Mouse (Mus musculus): Measurements from ENCODE around the gene 1700030K09Rik. TPM values are rescaled to one million over a fixed set of nuclear protein-coding genes. Genes with fewer than 3 reads are reported as not detected.

The 1700030K09Rik gene
- polyA plus RNA-seq, 1 experiment from 2014 or later = 11.3 TPM

DNA sequence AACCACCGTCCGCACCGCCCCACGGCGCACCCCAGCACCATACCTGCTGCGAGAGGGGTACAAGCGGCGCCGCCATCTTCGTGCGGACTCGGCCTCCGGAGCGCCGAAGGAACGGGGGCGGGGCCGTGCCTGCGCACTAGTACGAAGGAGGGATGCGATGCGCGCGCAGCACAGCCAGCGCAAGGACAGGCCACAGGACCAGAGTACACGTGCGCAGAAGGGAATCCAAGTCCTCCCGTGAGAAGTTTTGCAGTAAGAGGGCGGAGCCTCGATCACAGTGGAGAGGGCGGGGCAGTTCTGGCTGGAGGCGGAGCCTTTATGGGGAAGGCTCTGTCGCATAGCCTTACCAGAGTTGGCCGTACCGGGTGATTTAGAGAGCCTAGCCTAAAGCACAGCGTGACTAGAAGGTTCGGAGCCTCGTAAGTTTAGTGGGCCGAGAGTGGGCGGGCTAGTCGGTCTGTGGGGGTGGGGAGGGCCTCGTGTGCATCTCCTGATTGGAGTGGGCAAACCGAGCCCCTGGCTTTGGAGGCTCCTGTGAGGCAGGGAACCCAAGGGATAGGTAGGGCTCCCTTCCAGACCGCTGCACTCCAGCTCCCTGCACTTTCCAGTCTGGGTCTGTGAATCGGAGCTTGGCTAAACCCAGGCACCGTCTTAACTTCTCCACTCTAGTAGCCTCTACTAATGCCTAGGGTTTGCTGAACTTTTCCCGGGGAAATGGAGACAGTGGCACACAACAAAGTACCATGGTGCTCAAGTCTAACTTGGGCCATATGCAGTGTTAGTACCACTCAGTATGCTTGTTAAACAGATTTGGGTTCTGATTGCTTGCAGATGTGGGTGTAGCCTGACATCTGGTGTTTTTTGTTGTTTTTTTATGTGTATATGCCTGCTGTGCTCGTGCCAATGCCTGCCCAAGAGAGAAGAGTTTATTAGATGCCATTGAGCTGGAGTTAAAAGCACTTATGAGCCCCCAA lies 22.0 kb upstream of the 1700030K09Rik start, which contains the start of gene Eps15l1:
TSS of gene Eps15l1 (minus strand) at position 99 of the 974 bp plus-strand sequence.
- peak; percentile 92 for ATAC-seq
- H3K27me3 ChIP-seq = no peaks in the 10 kb centered on the region
- in situ Hi-C loops (cut with MboI; ENCODE audit: low pct_unique_long_range_greater_than_20kb) = no loop called here
- POLR2A ChIA-PET = interaction anchor here (1.1 kb wide), 1 partner anchor 22 kb away, joined by 3 read pairs; the partner anchor contains the start of genes 1700030K09Rik and Calr3
- peak; percentile 92 for DNase-seq (ENCODE audit: low read depth, low spot score)
- no peak for TF ChIP-seq CTCF (IDR thresholded peaks at IDR 0.05)
- CTCF ChIA-PET = interaction anchor here (0.9 to 2.3 kb wide), 8 partner anchors 10 to 163 kb away, joined by 3 to 9 read pairs (median 4); partner anchors contain the start of genes 1700030K09Rik and Calr3

DNA sequence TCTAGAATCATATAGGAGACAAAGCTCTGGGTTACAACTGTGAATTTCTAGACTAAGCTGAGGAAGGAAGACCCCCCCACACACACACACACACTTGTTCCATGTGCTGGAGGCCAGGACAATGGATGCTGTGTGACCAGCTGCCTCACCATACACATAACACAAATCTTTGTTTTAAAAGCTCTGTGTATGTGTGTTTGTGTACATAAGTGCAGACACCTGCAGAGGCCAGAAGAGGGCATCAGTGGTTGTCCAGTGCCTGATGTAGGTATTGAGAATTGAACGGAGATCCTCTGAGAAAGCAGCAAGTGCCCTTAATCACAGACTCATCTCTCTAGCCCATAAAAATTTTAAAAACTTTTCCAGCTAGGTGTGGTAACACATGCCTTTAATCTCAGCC lies 20.8 kb upstream of the 1700030K09Rik start:
- ChIA-PET CTCF (interaction anchor here (0.6 to 2.3 kb wide), 10 partner anchors 11 to 162 kb away, joined by 3 to 9 read pairs (median 4); partner anchors contain the start of genes 1700030K09Rik and Calr3), POLR2A (interaction anchor here (0.6 kb wide), 1 partner anchor 145 kb away, joined by 3 read pairs; no protein-coding TSS in a partner anchor)
- no peak for DNase-seq (ENCODE audit: low read depth, low spot score)
- no peak for ATAC-seq
- H3K27me3 ChIP-seq = no peaks in the 10 kb centered on the region
- in situ Hi-C loops (cut with MboI; ENCODE audit: low pct_unique_long_range_greater_than_20kb) = no loop called here
- no peak for TF ChIP-seq CTCF (IDR thresholded peaks at IDR 0.05)

- in situ Hi-C loops (cut with MboI; ENCODE audit: low pct_unique_long_range_greater_than_20kb) = no loop called here
- CTCF ChIA-PET = interaction anchor here (0.7 to 1.8 kb wide), 3 partner anchors 10 to 35 kb away, joined by 3 to 4 read pairs (median 4); no protein-coding TSS in a partner anchor
- no peak for DNase-seq (ENCODE audit: low read depth, low spot score)
Observed at GRCm38 (mm10) chr8:72429676-72430075, 14.0 kb upstream of the 1700030K09Rik start.

GRCm38 (mm10) chr8:72434952-72435351 lies 8.7 kb upstream of the 1700030K09Rik start:
- DNase-seq (ENCODE audit: low read depth, low spot score) (no peak), ATAC-seq (peak; percentile 54)
- in situ Hi-C loops (cut with MboI; ENCODE audit: low pct_unique_long_range_greater_than_20kb) = no loop called here
- no peaks in the 10 kb centered on the region for H3K27me3 ChIP-seq
- ChIA-PET POLR2A (no interaction called here), CTCF (interaction anchor here (1.4 kb wide), 1 partner anchor 35 kb away, joined by 3 read pairs; no protein-coding TSS in a partner anchor)
- no peak for TF ChIP-seq CTCF (IDR thresholded peaks at IDR 0.05)

More at GRCm38 (mm10) chr8:72429676-72430075, 14.0 kb upstream of the 1700030K09Rik start:
- peak; percentile 71 for TF ChIP-seq CTCF (IDR thresholded peaks at IDR 0.05)
- no peaks in the 10 kb centered on the region for H3K27me3 ChIP-seq
- POLR2A ChIA-PET = no interaction called here
- ATAC-seq = no peak

DNA sequence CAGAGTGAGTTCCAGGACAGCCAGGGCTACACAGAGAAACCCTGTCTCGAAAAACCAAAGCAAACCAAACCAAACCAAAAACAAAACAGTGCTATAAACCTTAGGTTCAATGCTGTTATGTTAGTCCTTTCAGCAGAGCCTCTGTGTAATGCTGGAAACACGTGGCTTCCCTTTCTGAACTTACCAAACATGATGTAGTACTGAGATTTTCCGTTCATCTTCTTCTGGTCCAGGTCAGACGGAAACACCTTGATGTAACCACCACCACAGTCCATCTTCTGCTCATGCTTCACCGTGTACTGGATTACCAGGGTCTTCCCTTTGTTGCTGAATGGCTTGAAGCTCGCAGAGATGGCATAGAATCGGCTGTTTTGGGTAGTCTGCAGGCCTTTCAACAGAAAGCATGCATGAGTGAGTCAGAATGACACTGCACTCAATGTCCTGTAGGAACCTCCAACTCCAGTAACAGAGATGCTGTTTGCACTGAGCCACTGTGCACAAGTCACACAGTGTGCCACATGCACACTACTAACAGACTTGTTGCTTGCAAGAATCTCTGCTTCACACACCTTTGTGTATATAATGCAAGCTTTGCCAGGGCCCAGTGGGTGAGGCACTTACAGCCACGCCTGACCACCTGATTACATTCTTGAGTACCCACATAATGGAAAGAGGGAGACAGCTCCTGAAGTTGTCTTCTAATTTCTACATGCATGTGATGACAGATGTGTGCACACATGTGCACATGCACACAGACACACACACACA lies 5.2 kb upstream of the 1700030K09Rik start:
- H3K27me3 ChIP-seq = no peaks in the 10 kb centered on the region
- in situ Hi-C loops (cut with MboI; ENCODE audit: low pct_unique_long_range_greater_than_20kb) = no loop called here
- ChIA-PET POLR2A (no interaction called here), CTCF (interaction anchor here (1.6 to 2.0 kb wide), 2 partner anchors 13 to 15 kb away, joined by 4 to 9 read pairs; no protein-coding TSS in a partner anchor)
- no peak for TF ChIP-seq CTCF (IDR thresholded peaks at IDR 0.05)
- DNase-seq (ENCODE audit: low read depth, low spot score) = no peak
- ATAC-seq = no peak

GRCm38 (mm10) chr8:72443994-72444350 lies 292 bp downstream of the 1700030K09Rik start:
- ChIA-PET CTCF (interaction anchor here (1.5 kb wide), 1 partner anchor 21 kb away, joined by 5 read pairs; no protein-coding TSS in a partner anchor), POLR2A (interaction anchor here (1.2 kb wide), 1 partner anchor 22 kb away, joined by 3 read pairs; no protein-coding TSS in a partner anchor)
- ATAC-seq (peak; percentile 22), DNase-seq (ENCODE audit: low read depth, low spot score) (no peak)
- TF ChIP-seq CTCF (IDR thresholded peaks at IDR 0.05) = no peak
- H3K27me3 ChIP-seq = no peaks in the 10 kb centered on the region
- in situ Hi-C loops (cut with MboI; ENCODE audit: low pct_unique_long_range_greater_than_20kb) = no loop called here

GRCm38 (mm10) chr8:72445071-72445470 lies 1.4 kb downstream of the 1700030K09Rik start:
- CTCF ChIA-PET = interaction anchor here (1.0 kb wide), 1 partner anchor 15 kb away, joined by 4 read pairs; no protein-coding TSS in a partner anchor
- TF ChIP-seq CTCF (IDR thresholded peaks at IDR 0.05) = no peak
- no peaks in the 10 kb centered on the region for H3K27me3 ChIP-seq
- ATAC-seq (no peak), DNase-seq (ENCODE audit: low read depth, low spot score) (no peak)
- POLR2A ChIA-PET = interaction anchor here (1.2 to 1.7 kb wide), 2 partner anchors 16 to 29 kb away, joined by 3 to 6 read pairs; no protein-coding TSS in a partner anchor
- in situ Hi-C loops (cut with MboI; ENCODE audit: low pct_unique_long_range_greater_than_20kb) = no loop called here

GRCm38 (mm10) chr8:72451516-72451915 lies 7.8 kb downstream of the 1700030K09Rik start:
- in situ Hi-C loops (cut with MboI; ENCODE audit: low pct_unique_long_range_greater_than_20kb) = no loop called here
- CTCF ChIA-PET = no interaction called here
- no peaks in the 10 kb centered on the region for H3K27me3 ChIP-seq
- POLR2A ChIA-PET = no interaction called here
- TF ChIP-seq CTCF (IDR thresholded peaks at IDR 0.05) = no peak
- ATAC-seq (no peak), DNase-seq (ENCODE audit: low read depth, low spot score) (no peak)

- POLR2A ChIA-PET = no interaction called here
- no peaks in the 10 kb centered on the region for H3K27me3 ChIP-seq
- CTCF ChIA-PET = interaction anchor here (1.2 kb wide), 1 partner anchor 13 kb away, joined by 3 read pairs; no protein-coding TSS in a partner anchor
- ATAC-seq (no peak), DNase-seq (ENCODE audit: low read depth, low spot score) (no peak)
- no peak for TF ChIP-seq CTCF (IDR thresholded peaks at IDR 0.05)
- in situ Hi-C loops (cut with MboI; ENCODE audit: low pct_unique_long_range_greater_than_20kb) = no loop called here
Observed at GRCm38 (mm10) chr8:72453904-72454303, 10.2 kb downstream of the 1700030K09Rik start.

DNA sequence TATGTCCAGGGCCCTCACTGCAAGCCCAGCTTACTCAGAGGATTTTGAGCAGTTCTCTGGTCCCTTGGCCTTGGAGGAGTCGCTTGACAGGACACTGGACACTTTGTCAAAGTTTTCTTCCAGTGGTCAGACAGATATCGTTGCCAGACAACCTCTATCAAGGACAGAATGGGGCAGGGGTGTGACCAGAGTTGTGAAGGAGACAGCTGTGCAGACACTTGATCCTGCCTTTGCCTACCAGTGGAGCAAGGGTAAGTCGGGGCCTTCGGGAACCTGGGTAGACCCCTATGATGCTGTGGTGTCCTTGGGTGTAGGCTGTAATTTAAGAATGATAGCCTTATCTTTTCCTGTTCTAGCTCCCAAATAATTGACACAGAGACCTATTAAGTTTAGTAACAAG lies 11.6 kb downstream of the 1700030K09Rik start:
- CTCF ChIA-PET = no interaction called here
- POLR2A ChIA-PET = no interaction called here
- DNase-seq (ENCODE audit: low read depth, low spot score) = no peak
- in situ Hi-C loops (cut with MboI; ENCODE audit: low pct_unique_long_range_greater_than_20kb) = no loop called here
- ATAC-seq = no peak
- TF ChIP-seq CTCF (IDR thresholded peaks at IDR 0.05) = no peak
- no peaks in the 10 kb centered on the region for H3K27me3 ChIP-seq

Data from Patski (cell line).